Mouse (Mus musculus): ENCODE data around the gene Vnn3.

GRCm38 (mm10) chr10:23815168-23815567 is 36.1 kb upstream of the Vnn3 start:
- TF ChIP-seq GATA1 (IDR thresholded peaks at IDR 0.05; ENCODE audit: low read depth, low read length): no peak
- peak; percentile 41 to 89 (median 87) for TF ChIP-seq CTCF (IDR thresholded peaks at IDR 0.05 in 2 of 3, conservative IDR thresholded peaks at IDR 0.05 in 1 of 3; ENCODE audit: control insufficient read depth in 1 of 3, insufficient read depth in 1 of 3, low read depth in 2 of 3, low read length in 3 of 3, poor library complexity in 1 of 3, severe bottlenecking in 1 of 3)
- no peak for TF ChIP-seq ZNF384 (IDR thresholded peaks at IDR 0.05; ENCODE audit: low read depth, low read length)
- TF ChIP-seq MEF2A (IDR thresholded peaks at IDR 0.05; ENCODE audit: extremely low read depth, insufficient replicate concordance, low read depth, low read length, poor library complexity, severe bottlenecking): no peak
- TF ChIP-seq CHD2 (IDR thresholded peaks at IDR 0.05; ENCODE audit: low read length): no peak
- TF ChIP-seq RCOR1 (IDR thresholded peaks at IDR 0.05; ENCODE audit: low read depth, low read length): no peak
